Mouse (Mus musculus) stomach, embryonic 16.5 days (tissue): Measurements from ENCODE around the gene Slc2a2. TPM values are rescaled to one million over a fixed set of nuclear protein-coding genes. Genes with fewer than 3 reads are reported as not detected.

ENCODE experiments used
- ATAC-seq: fragments of 200-750 bp; cut with Nextera tagmentation; 2 replicates; pipeline ENCODE4 v1.8.0; 2017; ENCODE audit warnings: moderate number of reproducible peaks, moderate TSS enrichment; ENCODE audit not compliant: insufficient read depth, low FRiP score
- H3K27ac ChIP-seq: fragments of 300-500 bp; sonication (generic); 2 replicates; pipeline ENCODE4 v1.5.1; 2014; ENCODE audit warnings: low read length
- H3K27me3 ChIP-seq: fragments of 300-500 bp; sonication (generic); 2 replicates; pipeline ENCODE4 v1.6.1; 2014; ENCODE audit warnings: low read length, control low read depth, mixed read lengths; ENCODE audit not compliant: control insufficient read depth, insufficient read depth
- H3K36me3 ChIP-seq: fragments of 300-500 bp; sonication (generic); 2 replicates; pipeline ENCODE4 v1.6.1; 2014; ENCODE audit warnings: low read length; ENCODE audit not compliant: control insufficient read depth, insufficient read depth
- H3K4me1 ChIP-seq: fragments of 300-500 bp; sonication (generic); 2 replicates; pipeline ENCODE4 v1.6.1; 2014; ENCODE audit warnings: low read length, control low read depth, mixed read lengths; ENCODE audit not compliant: control insufficient read depth, insufficient read depth
- H3K4me2 ChIP-seq: fragments of 300-500 bp; sonication (generic); 2 replicates; pipeline ENCODE4 v1.6.1; 2014; ENCODE audit warnings: low read depth, low read length, mixed read lengths
- H3K4me3 ChIP-seq: fragments of 300-500 bp; sonication (generic); replicated peaks from 2 replicates; pipeline ENCODE4 v1.5.1; 2014; ENCODE audit warnings: mild to moderate bottlenecking, low read length
- H3K9ac ChIP-seq: fragments of 300-500 bp; sonication (generic); 2 replicates; pipeline ENCODE4 v1.6.1; 2014; ENCODE audit warnings: low read length
- H3K9me3 ChIP-seq: fragments of 300-500 bp; sonication (generic); replicated peaks from 2 replicates; pipeline ENCODE4 v1.6.1; 2016; ENCODE audit warnings: low read length, control low read depth; ENCODE audit not compliant: control insufficient read depth
- WGBS: fragments of 180-500 bp; shearing (Covaris S2); extraction: QIAGEN DNeasy Blood & Tissue Kit; methylation state at CpG from one replicate; pipeline ENCODE4 v1.1.7; 2014; 5-methylcytosine and 5-hydroxymethylcytosine counted together
- polyA plus RNA-seq: library from polyadenylated mRNA; unstranded; fragments of >200 nt; fragmentation: Nextera tagmentation; extraction: Ambion mirVana; gene quantifications from 2 replicates; pipeline ENCODE4 v1.2.1, GENCODE M21; 2015

Slc2a2 gene
- polyA plus RNA-seq, 1 experiment from 2014 or later, result 5.6 TPM

DNA sequence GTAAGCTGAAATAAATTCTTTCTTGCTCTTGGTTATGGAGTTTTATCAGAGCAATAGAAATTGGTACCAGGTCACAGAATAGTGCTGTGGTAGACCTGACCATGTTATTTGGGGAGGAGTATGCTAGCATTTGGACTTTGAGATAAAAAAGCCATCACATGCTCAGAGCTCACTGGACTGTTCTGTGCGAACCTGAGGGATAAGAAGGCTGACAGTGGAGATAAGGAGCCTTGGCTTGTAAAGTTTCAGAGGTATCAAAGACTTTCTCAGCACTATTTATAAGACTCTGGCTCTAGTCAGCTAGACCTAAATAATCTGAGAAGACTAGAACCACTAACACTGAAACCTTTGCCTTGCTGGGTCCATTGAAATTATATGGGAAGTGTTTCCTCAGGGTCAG lies 78.3 kb downstream of the Slc2a2 start:
- Histone ChIP-seq H3K9me3 (no peaks in the 10 kb centered on the region), H3K4me1 (0 out of 2 replicates have a peak, but pooled peaks cover 3% of the 10 kb centered on the region), H3K4me2 (no peak overlapping the region), H3K27me3 (no peaks in the 10 kb centered on the region), H3K4me3 (no peak overlapping the region), H3K36me3 (no peaks in the 10 kb centered on the region), H3K27ac (no peak overlapping the region), H3K9ac (no peak overlapping the region)
- 67% methylated on average over 1 of the region's 1 CpGs for whole genome bisulfite sequencing
- no peak for ATAC-seq

DNA sequence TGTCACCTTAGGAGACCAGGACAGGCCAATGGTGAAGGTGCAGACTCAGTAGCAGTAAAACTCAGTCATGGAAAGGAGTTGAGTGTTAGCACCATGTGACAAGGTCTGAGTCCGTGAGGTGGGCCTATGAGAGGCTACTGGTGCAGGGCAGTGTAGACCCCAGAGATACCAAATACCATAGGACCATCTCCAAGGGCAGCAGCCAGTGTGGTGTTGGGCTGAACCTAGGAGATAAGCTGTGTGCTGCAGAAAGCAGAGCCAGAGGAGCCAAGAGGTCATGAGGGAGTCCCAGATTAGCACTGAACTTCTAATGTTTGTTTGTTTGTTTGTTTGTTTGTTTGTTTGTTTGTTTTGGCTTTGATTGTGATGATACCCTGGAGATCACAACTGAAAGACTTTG lies 78.8 kb downstream of the Slc2a2 start:
- WGBS, result 88% methylated on average over 1 of the region's 1 CpGs
- Histone ChIP-seq H3K9me3 (no peaks in the 10 kb centered on the region), H3K27me3 (no peaks in the 10 kb centered on the region), H3K36me3 (no peaks in the 10 kb centered on the region), H3K4me3 (no peak overlapping the region), H3K4me2 (no peak overlapping the region), H3K4me1 (0 out of 2 replicates have a peak, but pooled peaks cover 3% of the 10 kb centered on the region), H3K9ac (no peak overlapping the region), H3K27ac (no peak overlapping the region)
- ATAC-seq, result no peak

- peak overlapping the region; percentile 77 for H3K4me3 ChIP-seq
- peak overlapping the region; percentile 28; the same call in 1 of the 2 replicates for H3K9ac ChIP-seq
- 78% methylated on average over 9 of the region's 9 CpGs for WGBS
- ATAC-seq, result no peak
- H3K36me3 ChIP-seq, result no peaks in the 10 kb centered on the region
- peak overlapping the region; percentile 99 for H3K4me2 ChIP-seq
- H3K9me3 ChIP-seq, result no peaks in the 10 kb centered on the region
- no peaks in the 10 kb centered on the region for H3K27me3 ChIP-seq
- H3K27ac ChIP-seq, result no peak overlapping the region
- H3K4me1 ChIP-seq, result peaks cover 8% of the 10 kb centered on the region; the same call in 1 of the 2 replicates
These were observed 82.8 kb downstream of the Slc2a2 start for GRCm38 (mm10) chr3:28780511-28780910.

Other genes with a start within 250 kb of the Slc2a2 start
- 4.3 and 5.3 TPM in 2 replicates for gene Eif5a2, start 83.4 kb downstream of the Slc2a2 start, polyA plus RNA-seq
- 325 and 430 TPM in 2 replicates for gene Rpl22l1, start 107.5 kb downstream of the Slc2a2 start, polyA plus RNA-seq
- gene Gm1527, start 194.7 kb downstream of the Slc2a2 start, polyA plus RNA-seq, result not detected in 2 replicates